Mouse (Mus musculus) lung, adult 2 months (tissue): ENCODE measurements at regions not wholly inside any gene's neighbourhood (a gene's known extent, or its start where the extent isn't known, plus 50 kb on each side); places are given as distances from the start of the nearest gene placed in this dataset.

Experiments used
- CTCF ChIP-seq: fragments of 200-500 bp; IDR thresholded peaks from 2 replicates; pipeline ENCODE4 v1.5.1; 2011; ENCODE audit warnings: mild to moderate bottlenecking, low read length, control low read depth; ENCODE audit not compliant: insufficient read depth
- POLR2A ChIP-seq: fragments of 200-500 bp; IDR thresholded peaks from 2 replicates; pipeline ENCODE4 v1.6.1; 2011; ENCODE audit warnings: low read depth, mild to moderate bottlenecking, control low read depth, low read length, borderline replicate concordance; ENCODE audit errors: extremely low read depth

DNA sequence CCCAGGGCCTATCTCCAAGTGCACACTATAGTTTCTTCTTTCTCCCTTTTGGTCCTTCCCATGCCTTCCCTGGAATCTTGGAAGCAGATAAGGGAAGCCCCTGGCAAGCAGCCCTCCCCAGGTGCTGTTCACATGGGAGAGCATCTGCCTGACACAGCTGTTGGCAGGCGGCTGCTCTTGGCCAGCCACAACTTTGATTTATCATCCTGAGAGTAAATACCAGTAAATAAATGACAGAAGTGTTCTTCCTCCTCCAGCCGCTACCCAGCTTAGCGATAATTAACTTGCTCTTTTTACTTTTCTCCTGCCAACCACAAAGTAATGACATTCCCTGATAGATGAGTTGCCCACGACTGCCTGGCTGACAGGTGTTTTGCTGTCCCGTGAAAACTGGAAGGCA, 131.9 kb downstream of the Hsd17b3 start:
- TF ChIP-seq POLR2A (no peak), CTCF (no peak)
